Mouse (Mus musculus) cerebellum, adult 2 months (tissue): ENCODE data around the gene Sh2d3c.

Source experiments
- CTCF ChIP-seq: fragments of 200-500 bp; IDR thresholded peaks from 2 replicates; pipeline ENCODE4 v1.5.1; 2011; ENCODE audit warnings: low read depth, mild to moderate bottlenecking, control low read depth, low read length, moderate library complexity, borderline replicate concordance; ENCODE audit not compliant: insufficient read depth
- POLR2A ChIP-seq: fragments of 200-500 bp; IDR thresholded peaks from 2 replicates; pipeline ENCODE4 v1.6.1; 2011; ENCODE audit warnings: low read length, control low read depth, borderline replicate concordance; ENCODE audit not compliant: insufficient read depth

DNA sequence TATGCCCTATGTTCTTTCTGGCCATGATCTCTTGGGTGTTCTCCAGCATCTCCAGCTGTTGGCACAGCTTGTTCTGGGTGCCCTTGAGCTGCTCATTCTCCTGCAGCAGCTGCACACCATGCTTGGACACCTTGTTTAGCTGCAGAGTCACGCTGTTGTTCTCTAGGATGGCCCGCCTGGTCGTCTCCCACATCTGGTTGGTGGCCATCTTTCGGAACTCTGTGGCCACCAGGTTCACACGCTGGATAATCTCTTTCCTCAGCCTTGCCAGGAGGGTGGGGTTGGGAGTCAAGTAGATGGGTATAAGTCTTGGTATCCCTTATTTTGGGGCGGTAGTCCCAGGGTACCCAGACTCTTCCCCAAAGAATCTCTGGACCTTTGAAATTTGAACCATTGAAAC is 58.9 kb downstream of the Sh2d3c start:
- no peak for TF ChIP-seq CTCF
- no peak for TF ChIP-seq POLR2A
